ENCODE assay signal across 8 mouse cellular contexts in the genomic region with DNA sequence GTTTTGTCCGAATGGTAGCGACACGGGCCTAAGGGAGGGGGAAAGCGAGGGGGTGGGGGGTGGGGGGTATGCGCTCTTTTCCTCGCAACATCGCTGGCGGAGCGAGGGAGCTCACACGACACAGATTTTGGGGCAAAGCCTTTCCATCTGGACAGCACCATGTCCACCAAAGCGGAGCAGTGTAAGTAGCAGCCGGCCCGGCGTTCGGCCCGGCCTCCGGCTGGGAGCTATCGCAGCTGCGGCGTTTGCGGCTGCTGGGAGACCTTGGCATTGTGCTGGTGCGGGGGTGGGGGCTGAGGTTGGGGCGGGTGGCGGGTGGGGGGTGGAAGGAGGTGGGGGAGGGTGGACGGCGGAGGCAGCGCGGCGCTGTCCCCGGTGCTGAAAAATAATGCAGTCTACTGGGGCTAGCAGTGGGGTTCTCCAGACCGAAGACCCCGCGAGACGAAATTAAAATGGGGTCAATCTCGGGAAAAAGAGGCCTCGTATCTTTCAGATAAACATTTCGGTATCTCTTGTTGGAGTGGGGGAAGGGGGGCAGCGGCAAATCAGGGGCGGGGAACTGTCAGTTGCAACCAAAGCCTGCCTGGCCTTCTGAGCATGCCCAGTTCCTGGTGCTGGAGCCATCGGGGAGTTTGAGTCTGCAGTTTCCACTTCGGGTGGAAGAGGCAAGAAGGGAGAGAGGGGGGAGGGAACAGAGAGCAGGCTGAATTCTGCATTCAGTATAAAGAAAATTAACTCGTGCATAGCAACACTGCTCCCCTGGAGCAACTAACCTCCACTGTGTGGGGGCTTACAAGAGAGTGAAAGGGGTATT. TPM values are rescaled to one million over a fixed set of nuclear protein-coding genes. Genes with fewer than 3 reads are reported as not detected.
A peak's percentile ranks its signal among the peaks of the same experiment; 100 is the strongest.
DNase-seq lines count a peak whose midpoint lies in the region; ATAC-seq and TF ChIP-seq lines count a peak whose summit lies in the region.

No protein-coding gene starts in this region.

- peak; percentile 85 for DNase-seq in adrenal gland, postnatal 10 days
- peak; percentile 68 to 71 for DNase-seq in heart, postnatal 14 days
- peak; percentile 65 to 69 for DNase-seq in layer of hippocampus, adult 8-10 months (ENCODE audit: low spot score in 2 of 2)
- DNase-seq in ovary, postnatal 36 days (ENCODE audit: low spot score): peak; percentile 76

- H3K36me3 ChIP-seq in E14TG2a.4 (ENCODE audit: insufficient read depth, low read length): no peaks in the 10 kb centered on the region
- H3K36me3 ChIP-seq in embryonic facial prominence, embryonic 12.5 days: no peaks in the 10 kb centered on the region
- no peaks in the 10 kb centered on the region for H3K36me3 ChIP-seq in liver, embryonic 16.5 days (ENCODE audit: control insufficient read depth, insufficient read depth)

- no peaks in the 10 kb centered on the region for H3K9me3 ChIP-seq in E14TG2a.4 (ENCODE audit: low read length)
- no peaks in the 10 kb centered on the region for H3K9me3 ChIP-seq in embryonic facial prominence, embryonic 12.5 days
- no peaks in the 10 kb centered on the region for H3K9me3 ChIP-seq in liver, embryonic 16.5 days (replicated peaks; ENCODE audit: control insufficient read depth, low read length)

- WGBS in embryonic facial prominence, embryonic 12.5 days: under 1% methylated on average over 42 of the region's 42 CpGs
- WGBS in liver, embryonic 16.5 days (ENCODE audit: insufficient replicate concordance): 1% methylated on average over 40 of the region's 42 CpGs

- H3K27ac ChIP-seq in embryonic facial prominence, embryonic 12.5 days: no peak overlapping the region
- H3K27ac ChIP-seq in liver, embryonic 16.5 days (ENCODE audit: low read length): no peak overlapping the region

- peak overlapping the region; percentile 30; the same call in 1 of the 2 replicates for H3K9ac ChIP-seq in embryonic facial prominence, embryonic 12.5 days
- no peak overlapping the region for H3K9ac ChIP-seq in liver, embryonic 16.5 days (ENCODE audit: low read depth, low read length)

- intact Hi-C loops in heart, postnatal 14 days (cut with DNase I): no loop called here

- H3K4me3 ChIP-seq in E14TG2a.4 (replicated peaks; ENCODE audit: low read length): peak overlapping the region; percentile 86
- H3K4me3 ChIP-seq in embryonic facial prominence, embryonic 12.5 days: peak overlapping the region; percentile 52
- H3K4me3 ChIP-seq in liver, embryonic 16.5 days (ENCODE audit: low read depth, low read length): peak overlapping the region; percentile 50

- peaks cover 13% of the 10 kb centered on the region for H3K4me1 ChIP-seq in E14TG2a.4 (replicated peaks; ENCODE audit: low read depth, low read length)
- peaks cover 6% of the 10 kb centered on the region for H3K4me1 ChIP-seq in embryonic facial prominence, embryonic 12.5 days
- no peaks in the 10 kb centered on the region for H3K4me1 ChIP-seq in liver, embryonic 16.5 days (ENCODE audit: control insufficient read depth, low read depth, low read length)

- peaks cover 33% of the 10 kb centered on the region for H3K27me3 ChIP-seq in E14TG2a.4 (ENCODE audit: insufficient read depth, low read length)
- H3K27me3 ChIP-seq in embryonic facial prominence, embryonic 12.5 days: peaks cover 19% of the 10 kb centered on the region
- H3K27me3 ChIP-seq in liver, embryonic 16.5 days (ENCODE audit: control insufficient read depth, insufficient read depth, low read depth, low read length): peaks cover 17% of the 10 kb centered on the region

- peak overlapping the region; percentile 86 for H3K4me2 ChIP-seq in embryonic facial prominence, embryonic 12.5 days (replicated peaks)
- H3K4me2 ChIP-seq in liver, embryonic 16.5 days (ENCODE audit: low read depth, low read length): peak overlapping the region; percentile 66

- TF ChIP-seq CTCF in E14TG2a.4 (conservative IDR thresholded peaks at IDR 0.05; ENCODE audit: low read length): no peak

- ATAC-seq in embryonic facial prominence, embryonic 12.5 days (ENCODE audit: insufficient number of reproducible peaks, insufficient read depth, low FRiP score, low TSS enrichment): peak; percentile 77
- 0 out of 2 replicates have a peak, but pooled peaks have one; percentile 21 for ATAC-seq in liver, embryonic 16.5 days (ENCODE audit: low read depth)
- ATAC-seq in monocyte, adult 5-6 weeks (replicated peaks; ENCODE audit: insufficient number of reproducible peaks, low FRiP score, low TSS enrichment, poor library complexity, severe bottlenecking): no peak

RNA-seq across cellular contexts. Expression of a gene that starts 0.9 kb away (rescaled TPM):
- total RNA-seq in adrenal gland, postnatal 10 days (2021): 1 to 10 TPM; 3.0 to 6.2 TPM
- polyA plus RNA-seq in embryonic facial prominence, embryonic 12.5 days (2016; fragmentation: Nextera tagmentation; extraction: Ambion mirVana): 0.36 and 0.84 TPM in 2 replicates
- under 1 TPM; 0.05 to 0.12 TPM for total RNA-seq in heart, postnatal 14 days (2021)
- 10 to 100 TPM; 43.4 to 60.3 (median 54.2) TPM for total RNA-seq in layer of hippocampus, adult 8-10 months (2022)
- 0.01 and 0.09 TPM in 2 replicates for polyA plus RNA-seq in liver, embryonic 16.5 days (2015; fragmentation: Nextera tagmentation; extraction: Ambion mirVana)
- total RNA-seq in monocyte, adult 5-6 weeks (2017): 0.19 TPM in 1 of 3 replicates, not detected in the others

RNA-seq across cellular contexts. Expression of a gene that starts 50.5 kb away (rescaled TPM):
- not detected for total RNA-seq in adrenal gland, postnatal 10 days (2021)
- polyA plus RNA-seq in embryonic facial prominence, embryonic 12.5 days (2016; fragmentation: Nextera tagmentation; extraction: Ambion mirVana): not detected in 2 replicates
- total RNA-seq in heart, postnatal 14 days (2021): not detected
- total RNA-seq in layer of hippocampus, adult 8-10 months (2022): not detected
- polyA plus RNA-seq in liver, embryonic 16.5 days (2015; fragmentation: Nextera tagmentation; extraction: Ambion mirVana): not detected in 2 replicates
- not detected in 3 replicates for total RNA-seq in monocyte, adult 5-6 weeks (2017)

Comparison
In these comparisons a context has a peak if more than half of its experiments do, and no peak if none do; other contexts are left out.
1. RNA of a gene that starts 0.9 kb away (total RNA-seq): 43.4 to 60.3 TPM in layer of hippocampus, adult 8-10 months; 3.0 to 6.2 TPM in adrenal gland, postnatal 10 days, 0.05 to 0.12 TPM in heart, postnatal 14 days and 0.19 TPM in monocyte, adult 5-6 weeks; every median in the first group is over 4 times any median in the second.
2. Peak in every context shown above with its lines, with median percentiles within 50 percentile points of each other: H3K4me3 ChIP-seq and DNase-seq.